Comparison of ENCODE assay signal across 9 mouse cellular contexts in genomic region chr2:164771123-164771522, GRCm38 (mm10). TPM values are rescaled to one million over a fixed set of nuclear protein-coding genes. Genes with fewer than 3 reads are reported as not detected.
DNase-seq lines count a peak whose midpoint lies in the region; ATAC-seq lines count a peak whose summit lies in the region.
"Had no signal": no experiment of that assay in that cellular context is flagged by ENCODE, and none has a peak within 500 bp of the region (broad histone marks: within the 10 kb centered on the region; RNA-seq: fewer than 3 reads in every experiment).

No protein-coding gene starts in this region.

- H3K27me3 ChIP-seq in lung, embryonic 15.5 days = no peaks in the 10 kb centered on the region
- no peaks in the 10 kb centered on the region for H3K27me3 ChIP-seq in embryonic facial prominence, embryonic 13.5 days
- no peaks in the 10 kb centered on the region for H3K27me3 ChIP-seq in intestine, embryonic 15.5 days (replicated peaks)
- no peaks in the 10 kb centered on the region for H3K27me3 ChIP-seq in neural tube, embryonic 12.5 days (replicated peaks)

- no peak overlapping the region for H3K27ac ChIP-seq in lung, embryonic 15.5 days
- no peak overlapping the region for H3K27ac ChIP-seq in embryonic facial prominence, embryonic 13.5 days
- H3K27ac ChIP-seq in intestine, embryonic 15.5 days = 0 out of 2 replicates have a peak overlapping the region, but pooled peaks have one; percentile 74
- H3K27ac ChIP-seq in neural tube, embryonic 12.5 days = no peak overlapping the region

- peak overlapping the region; percentile 88 for H3K4me3 ChIP-seq in lung, embryonic 15.5 days
- peak overlapping the region; percentile 93 for H3K4me3 ChIP-seq in embryonic facial prominence, embryonic 13.5 days
- peak overlapping the region; percentile 95 for H3K4me3 ChIP-seq in intestine, embryonic 15.5 days (replicated peaks)
- peak overlapping the region; percentile 65 for H3K4me3 ChIP-seq in neural tube, embryonic 12.5 days

- no peaks in the 10 kb centered on the region for H3K9me3 ChIP-seq in lung, embryonic 15.5 days
- H3K9me3 ChIP-seq in embryonic facial prominence, embryonic 13.5 days = no peaks in the 10 kb centered on the region
- H3K9me3 ChIP-seq in intestine, embryonic 15.5 days = no peaks in the 10 kb centered on the region
- H3K9me3 ChIP-seq in neural tube, embryonic 12.5 days = no peaks in the 10 kb centered on the region

- no peak for ATAC-seq in lung, embryonic 15.5 days (ENCODE audit: borderline replicate concordance, extremely low read depth, low FRiP score, low TSS enrichment)
- ATAC-seq in embryonic facial prominence, embryonic 13.5 days (ENCODE audit: insufficient number of reproducible peaks, insufficient read depth, low FRiP score, low TSS enrichment, low read depth) = no peak
- ATAC-seq in intestine, embryonic 15.5 days = no peak
- no peak for ATAC-seq in neural tube, embryonic 12.5 days (ENCODE audit: low FRiP score, low read depth)

- no peak for DNase-seq in lung, adult 18-20 months
- no peak for DNase-seq in embryo, embryonic 9.5 days (ENCODE audit: extremely low spot score)
- no peak for DNase-seq in left cerebral cortex, adult 8-10 months (ENCODE audit: low spot score in 2 of 2)
- DNase-seq in right cerebral cortex, adult 18-20 months = no peak
- DNase-seq: kidney, postnatal 25 days had no signal

- H3K4me1 ChIP-seq in lung, embryonic 15.5 days = peaks cover 29% of the 10 kb centered on the region
- H3K4me1 ChIP-seq in embryonic facial prominence, embryonic 13.5 days = peaks cover 24% of the 10 kb centered on the region
- H3K4me1 ChIP-seq in intestine, embryonic 15.5 days (replicated peaks) = peaks cover 20% of the 10 kb centered on the region
- peaks cover 22% of the 10 kb centered on the region for H3K4me1 ChIP-seq in neural tube, embryonic 12.5 days

- peak overlapping the region; percentile 85 for H3K9ac ChIP-seq in lung, embryonic 15.5 days
- H3K9ac ChIP-seq in embryonic facial prominence, embryonic 13.5 days = peak overlapping the region; percentile 87
- H3K9ac ChIP-seq in intestine, embryonic 15.5 days = peak overlapping the region; percentile 83
- H3K9ac ChIP-seq in neural tube, embryonic 12.5 days = peak overlapping the region; percentile 52

- WGBS in lung, embryonic 15.5 days = 58% methylated on average over 8 of the region's 8 CpGs
- 79% methylated on average over 8 of the region's 8 CpGs for WGBS in embryonic facial prominence, embryonic 13.5 days
- 62% methylated on average over 8 of the region's 8 CpGs for WGBS in intestine, embryonic 15.5 days
- WGBS in neural tube, embryonic 12.5 days = 82% methylated on average over 8 of the region's 8 CpGs

- peaks cover 44% of the 10 kb centered on the region for H3K36me3 ChIP-seq in lung, embryonic 15.5 days
- H3K36me3 ChIP-seq in embryonic facial prominence, embryonic 13.5 days = peaks cover 41% of the 10 kb centered on the region
- H3K36me3 ChIP-seq in intestine, embryonic 15.5 days = peaks cover 7% of the 10 kb centered on the region
- H3K36me3 ChIP-seq in neural tube, embryonic 12.5 days = peaks cover 38% of the 10 kb centered on the region

- peak overlapping the region; percentile 79 for H3K4me2 ChIP-seq in lung, embryonic 15.5 days
- H3K4me2 ChIP-seq in embryonic facial prominence, embryonic 13.5 days = peak overlapping the region; percentile 93
- peak overlapping the region; percentile 84 for H3K4me2 ChIP-seq in intestine, embryonic 15.5 days (replicated peaks)
- peak overlapping the region; percentile 78 for H3K4me2 ChIP-seq in neural tube, embryonic 12.5 days (replicated peaks)

RNA-seq across cellular contexts. Expression of gene Ube2c, which starts 1.4 kb away (rescaled TPM):
- 554 and 590 TPM in 2 replicates for polyA plus RNA-seq in lung, embryonic 15.5 days (2015; fragmentation: Nextera tagmentation; extraction: Ambion mirVana)
- polyA plus RNA-seq in embryonic facial prominence, embryonic 13.5 days (2015; fragmentation: Nextera tagmentation; extraction: Ambion mirVana) = 410 and 448 TPM in 2 replicates
- 431 and 439 TPM in 2 replicates for polyA plus RNA-seq in intestine, embryonic 15.5 days (2015; fragmentation: Nextera tagmentation; extraction: Ambion mirVana)
- polyA plus RNA-seq in neural tube, embryonic 12.5 days (2016; fragmentation: Nextera tagmentation; extraction: Ambion mirVana) = 311 and 340 TPM in 2 replicates
- total RNA-seq in left cerebral cortex, adult 8-10 months (2022) = under 1 TPM in 2 of 4 experiments, not detected in 2; 0.50 to 0.53 TPM

RNA-seq across cellular contexts. Expression of gene Tnnc2, which starts 8.6 kb away (rescaled TPM):
- polyA plus RNA-seq in lung, embryonic 15.5 days (2015; fragmentation: Nextera tagmentation; extraction: Ambion mirVana) = 2.0 and 9.7 TPM in 2 replicates
- 16.7 and 17.2 TPM in 2 replicates for polyA plus RNA-seq in embryonic facial prominence, embryonic 13.5 days (2015; fragmentation: Nextera tagmentation; extraction: Ambion mirVana)
- 1.7 and 6.9 TPM in 2 replicates for polyA plus RNA-seq in intestine, embryonic 15.5 days (2015; fragmentation: Nextera tagmentation; extraction: Ambion mirVana)
- polyA plus RNA-seq in neural tube, embryonic 12.5 days (2016; fragmentation: Nextera tagmentation; extraction: Ambion mirVana) = 26.2 and 36.5 TPM in 2 replicates
- 1 to 10 TPM in 3 of 4 experiments, not detected in 1; 1.7 to 5.6 (median 4.5) TPM for total RNA-seq in left cerebral cortex, adult 8-10 months (2022)

RNA-seq across cellular contexts. Expression of gene Snx21, which starts 14.5 kb away (rescaled TPM):
- polyA plus RNA-seq in lung, embryonic 15.5 days (2015; fragmentation: Nextera tagmentation; extraction: Ambion mirVana) = 24.4 and 27.0 TPM in 2 replicates
- polyA plus RNA-seq in embryonic facial prominence, embryonic 13.5 days (2015; fragmentation: Nextera tagmentation; extraction: Ambion mirVana) = 23.4 and 25.0 TPM in 2 replicates
- 18.4 and 21.2 TPM in 2 replicates for polyA plus RNA-seq in intestine, embryonic 15.5 days (2015; fragmentation: Nextera tagmentation; extraction: Ambion mirVana)
- 14.2 and 15.6 TPM in 2 replicates for polyA plus RNA-seq in neural tube, embryonic 12.5 days (2016; fragmentation: Nextera tagmentation; extraction: Ambion mirVana)
- 10 to 100 TPM; 46.4 to 53.8 (median 51.0) TPM for total RNA-seq in left cerebral cortex, adult 8-10 months (2022)

RNA-seq across cellular contexts. Expression of gene Dnttip1, which starts 25.3 kb away (rescaled TPM):
- 70.5 and 71.3 TPM in 2 replicates for polyA plus RNA-seq in lung, embryonic 15.5 days (2015; fragmentation: Nextera tagmentation; extraction: Ambion mirVana)
- polyA plus RNA-seq in embryonic facial prominence, embryonic 13.5 days (2015; fragmentation: Nextera tagmentation; extraction: Ambion mirVana) = 79.6 and 83.1 TPM in 2 replicates
- 60.4 and 62.5 TPM in 2 replicates for polyA plus RNA-seq in intestine, embryonic 15.5 days (2015; fragmentation: Nextera tagmentation; extraction: Ambion mirVana)
- 85.6 and 92.2 TPM in 2 replicates for polyA plus RNA-seq in neural tube, embryonic 12.5 days (2016; fragmentation: Nextera tagmentation; extraction: Ambion mirVana)
- total RNA-seq in left cerebral cortex, adult 8-10 months (2022) = 10 to 100 TPM; 32.2 to 38.7 (median 35.5) TPM

RNA-seq across cellular contexts. Expression of gene Wfdc3, which starts 25.4 kb away (rescaled TPM):
- polyA plus RNA-seq in lung, embryonic 15.5 days (2015; fragmentation: Nextera tagmentation; extraction: Ambion mirVana) = 1.9 and 2.3 TPM in 2 replicates
- polyA plus RNA-seq in embryonic facial prominence, embryonic 13.5 days (2015; fragmentation: Nextera tagmentation; extraction: Ambion mirVana) = 0.58 and 0.93 TPM in 2 replicates
- polyA plus RNA-seq in intestine, embryonic 15.5 days (2015; fragmentation: Nextera tagmentation; extraction: Ambion mirVana) = 1.8 and 2.0 TPM in 2 replicates
- polyA plus RNA-seq in neural tube, embryonic 12.5 days (2016; fragmentation: Nextera tagmentation; extraction: Ambion mirVana) = 0.44 and 0.72 TPM in 2 replicates
- 1 to 10 TPM; 1.3 to 3.9 (median 2.1) TPM for total RNA-seq in left cerebral cortex, adult 8-10 months (2022)
